Mouse (Mus musculus): Measurements from ENCODE around the gene Tle6.

The Tle6 gene

GRCm38 (mm10) chr10:81600738-81601203 lies at the start of gene Tle6:
Tle6 (minus strand) TSS chr10:81601073.
- peak; percentile 98 for DNase-seq

- peak; percentile 87 to 91 for DNase-seq
These were observed 48.2 kb upstream of the Tle6 start, which contains the start of gene Gm10778 for GRCm38 (mm10) chr10:81648803-81649775. Gm10778 (plus strand) TSS chr10:81649059.

GRCm38 (mm10) chr10:81646015-81646555 lies 45.2 kb upstream of the Tle6 start:
- DNase-seq: no peak

DNA sequence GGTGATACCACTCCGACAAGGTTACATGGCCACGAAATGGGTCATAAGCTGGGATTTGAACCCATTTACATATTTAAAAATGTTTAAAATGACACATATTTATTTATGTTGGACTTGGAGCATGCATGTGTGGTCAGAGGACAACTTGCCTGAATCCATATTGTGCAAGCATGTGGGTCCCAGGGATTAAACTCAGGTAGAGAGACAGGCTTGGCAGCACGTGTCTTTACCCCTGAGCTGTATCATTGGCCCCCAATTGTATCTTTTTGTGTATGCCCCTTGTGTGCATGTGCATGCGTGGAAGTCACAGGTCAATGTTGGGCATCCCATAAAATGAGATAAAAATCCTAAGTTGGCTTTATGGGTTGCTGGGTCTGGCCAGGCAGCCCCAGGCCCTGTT lies 44.5 kb upstream of the Tle6 start:
- DNase-seq: no peak

- DNase-seq: no peak
These were observed 43.8 kb upstream of the Tle6 start for GRCm38 (mm10) chr10:81644716-81645115.

DNA sequence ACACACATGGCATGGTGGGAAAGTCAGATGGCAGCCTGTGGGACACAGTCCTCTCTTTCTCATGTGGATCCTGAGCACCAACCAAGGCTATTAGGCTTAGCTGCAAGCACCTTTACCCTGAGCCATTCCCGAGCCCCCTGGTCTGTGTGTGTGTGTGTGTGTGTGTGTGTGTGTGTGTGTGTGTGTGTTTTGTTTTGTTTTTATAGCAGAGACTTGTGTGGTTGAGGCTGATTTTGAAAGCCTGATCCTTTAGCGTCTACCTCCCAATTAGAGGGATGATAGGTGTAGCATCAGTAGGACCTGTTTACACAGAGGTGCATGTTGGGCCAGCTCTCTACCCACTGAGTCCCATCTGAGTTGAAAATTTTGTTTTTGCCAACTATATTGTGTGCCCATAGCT lies 43.3 kb upstream of the Tle6 start:
- no peak for DNase-seq

GRCm38 (mm10) chr10:81643449-81644055 lies 42.7 kb upstream of the Tle6 start:
- peak; percentile 96 to 98 for DNase-seq

- DNase-seq: peak in 1 of 2 experiments; percentile 19
These were observed 42.0 kb upstream of the Tle6 start for GRCm38 (mm10) chr10:81642648-81643448.

DNA sequence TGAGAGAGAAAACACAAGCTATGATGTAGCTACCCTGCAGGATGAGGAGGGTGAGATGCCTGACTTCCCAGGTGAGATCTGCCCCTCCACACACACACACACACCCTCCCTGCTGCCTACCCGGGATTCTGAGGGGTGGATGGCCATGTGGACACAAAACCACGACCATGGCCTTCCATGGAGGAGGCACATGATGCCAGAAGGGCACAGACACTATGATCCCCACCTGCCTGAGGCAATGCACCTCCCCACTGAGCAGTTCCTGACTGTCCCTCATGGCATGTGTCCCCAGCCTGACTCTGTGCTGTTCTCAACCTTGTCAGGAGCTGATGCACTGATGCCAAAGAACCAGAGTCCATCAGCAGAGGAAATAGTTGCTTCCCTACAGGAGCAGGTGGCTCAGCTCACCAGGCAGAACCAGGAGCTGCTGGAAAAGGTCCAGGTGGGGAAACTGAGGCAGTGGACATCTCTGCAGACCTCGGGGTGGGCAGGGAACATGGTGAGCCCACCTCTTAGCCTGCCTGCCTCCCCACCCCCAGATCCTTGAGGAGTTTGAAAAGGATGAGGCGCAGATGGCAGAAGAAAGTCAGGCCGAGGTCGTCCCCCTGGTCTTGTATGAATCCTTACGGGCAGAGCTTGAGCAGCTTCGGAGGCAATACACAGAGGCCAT lies 41.2 kb upstream of the Tle6 start:
- no peak for DNase-seq

GRCm38 (mm10) chr10:81641566-81641965 lies 40.7 kb upstream of the Tle6 start:
- DNase-seq: no peak

- peak; percentile 38 to 46 for DNase-seq
These were observed 40.0 kb upstream of the Tle6 start for GRCm38 (mm10) chr10:81640825-81641224.

GRCm38 (mm10) chr10:81638101-81638500 lies 37.2 kb upstream of the Tle6 start:
- no peak for DNase-seq

DNA sequence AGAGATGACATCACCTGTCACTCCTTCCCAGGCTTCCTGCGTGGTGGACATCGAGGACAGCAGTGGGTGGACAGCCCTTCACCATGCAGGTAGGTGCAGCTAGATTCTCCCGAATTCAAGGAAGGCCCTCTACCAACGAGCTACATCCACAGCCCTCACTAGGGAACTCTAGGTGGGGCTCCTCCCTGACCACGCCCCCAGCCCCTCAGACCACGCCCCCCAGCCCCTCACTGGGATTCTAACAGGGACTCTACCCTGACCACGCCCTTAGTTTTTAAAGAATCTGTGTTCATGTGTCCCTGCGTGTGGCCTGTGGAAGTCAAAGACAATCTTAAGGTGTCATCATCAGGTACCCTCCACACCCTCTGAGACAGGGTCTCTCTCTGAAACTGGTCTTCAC lies 35.5 kb upstream of the Tle6 start:
- DNase-seq: no peak

DNA sequence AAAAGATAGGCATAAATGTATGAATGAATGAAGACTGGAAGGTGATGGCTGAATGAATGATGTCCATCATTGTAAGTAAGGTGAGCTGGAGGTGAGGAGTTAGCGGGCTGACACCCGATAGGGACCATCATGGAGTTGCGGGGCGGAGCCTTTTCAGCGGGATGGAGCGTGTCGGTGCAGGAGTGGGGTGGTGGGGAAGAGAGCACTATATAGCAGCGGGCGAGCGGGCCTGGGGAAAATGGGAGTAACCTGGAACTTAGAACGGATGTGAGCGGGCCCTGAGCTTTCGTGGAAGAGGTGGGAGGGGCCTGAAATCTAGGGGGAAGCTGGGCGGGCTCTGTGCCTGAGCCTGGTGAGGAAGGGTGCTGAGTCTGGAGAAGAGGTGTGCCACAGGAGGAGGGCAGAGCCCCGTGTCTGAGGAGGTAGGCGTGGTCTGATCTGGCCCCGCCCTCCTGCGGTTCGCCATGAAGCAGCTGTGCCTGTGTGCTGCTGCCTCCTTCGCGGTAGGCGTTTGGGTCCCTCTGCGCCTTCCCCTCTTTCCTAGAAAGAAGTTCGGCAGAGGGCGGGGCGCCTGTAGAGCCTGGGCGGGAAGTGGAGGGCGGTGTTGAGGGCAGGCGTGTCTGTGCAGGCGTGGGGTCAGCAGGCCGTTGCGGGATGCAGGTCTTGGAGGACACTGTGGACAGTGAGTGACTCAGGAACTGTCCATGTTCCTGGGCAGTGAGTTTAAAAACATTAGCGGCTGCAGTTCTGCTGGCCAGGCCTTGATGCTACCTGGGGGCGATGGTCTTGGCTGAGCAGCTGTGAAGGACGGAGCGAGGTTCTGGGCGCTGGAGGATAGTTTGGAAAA lies 32.6 kb upstream of the Tle6 start:
- peak; percentile 95 to 96 for DNase-seq

DNA sequence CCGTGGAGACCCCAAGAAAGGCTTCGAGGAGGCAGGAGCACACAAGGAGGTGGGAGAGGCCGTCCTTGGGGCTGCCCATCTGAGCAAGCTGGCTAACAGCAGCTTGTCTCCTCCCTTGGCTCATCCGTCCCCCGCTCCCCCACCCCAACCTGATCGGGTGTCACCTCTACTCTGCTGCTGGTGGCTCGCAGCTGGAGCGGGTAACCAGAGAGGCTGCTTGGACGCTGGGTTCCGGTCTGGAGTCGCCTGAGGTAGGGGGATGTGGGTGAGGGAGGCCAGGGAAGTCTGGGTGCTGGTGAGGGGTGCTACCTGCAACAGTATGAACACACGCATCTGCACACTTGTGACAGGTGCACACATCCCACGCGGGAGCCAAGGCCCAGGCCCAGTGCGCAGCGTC lies 27.5 kb upstream of the Tle6 start, which contains the start of gene Ankrd24:
Gene Ankrd24, plus strand, starts transcription at position 151 of the 400 bp plus-strand sequence.
- DNase-seq: peak in 1 of 2 experiments; percentile 19

GRCm38 (mm10) chr10:81627836-81628220 lies 27.0 kb upstream of the Tle6 start:
- peak; percentile 46 to 60 for DNase-seq

GRCm38 (mm10) chr10:81626994-81627835 lies 26.3 kb upstream of the Tle6 start, which contains the start of gene Sirt6:
Sirt6 (minus strand) TSS chr10:81627797.
- DNase-seq: peak; percentile 92 to 96

DNA sequence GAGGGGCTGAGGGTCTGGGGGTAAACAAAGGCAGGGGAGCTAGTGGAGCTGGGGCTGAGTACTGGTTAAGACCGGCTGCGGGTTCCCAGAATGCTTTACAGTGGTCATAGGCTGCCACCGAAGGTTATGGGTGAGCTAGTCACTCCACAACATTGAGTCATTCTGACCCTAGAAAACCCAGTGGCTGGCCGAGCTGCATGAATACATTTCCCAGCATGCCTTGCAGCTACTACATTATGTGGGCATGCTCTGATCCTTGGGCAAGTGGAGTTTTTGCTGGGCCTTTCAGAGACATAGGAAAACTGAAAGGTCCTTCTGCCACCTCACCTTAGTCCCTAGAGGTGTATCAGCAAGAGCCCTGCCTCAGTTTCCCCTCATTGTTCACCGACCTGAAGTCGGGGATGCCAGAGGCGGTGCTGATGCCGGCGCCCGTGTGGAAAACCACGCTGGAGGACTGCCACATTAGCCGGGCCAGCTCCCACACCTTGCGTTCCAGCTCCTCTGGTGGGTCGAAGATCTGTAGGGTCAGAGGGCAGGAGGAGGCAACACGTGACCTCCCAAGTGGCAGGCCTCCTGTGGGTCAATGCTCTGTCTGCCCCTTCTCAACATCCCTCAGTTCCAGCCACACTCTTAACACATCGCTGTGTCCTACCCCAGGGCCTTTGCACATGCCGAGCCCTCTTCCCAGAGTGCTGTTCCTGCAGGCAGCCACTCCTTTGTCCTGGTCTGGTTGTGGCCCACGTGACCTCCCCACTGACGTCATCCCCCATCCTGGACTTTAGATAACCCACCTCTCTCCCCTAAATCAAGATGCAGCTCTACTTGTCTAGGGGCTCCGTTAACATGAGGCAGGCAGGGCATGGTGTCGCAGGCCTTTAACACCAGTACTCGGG lies 25.5 kb upstream of the Tle6 start:
- DNase-seq: peak in 1 of 2 experiments; percentile 26

GRCm38 (mm10) chr10:81623441-81623840 lies 22.6 kb upstream of the Tle6 start:
- DNase-seq: no peak
